Mouse (Mus musculus) central nervous system, embryonic 18 days (tissue): Measurements from ENCODE around the gene Hspb6. TPM values are rescaled to one million over a fixed set of nuclear protein-coding genes. Genes with fewer than 3 reads are reported as not detected.

Experiments
- polyA plus RNA-seq: library from polyadenylated mRNA; depleted of rRNA; stranded (reverse); fragments of >200 nt; gene quantifications from 2 replicates; pipeline ENCODE4 v1.2.3, GENCODE M21; 2012; rRNA removed

The Hspb6 gene
- 7.0 and 8.7 TPM in 2 replicates for polyA plus RNA-seq

GRCm38 (mm10) chr7:30552102-30553020 is at the start of gene Hspb6, which contains the start of gene Proser3:
Gene Hspb6 (plus strand): TSS chr7:30552178.
Gene Proser3 (minus strand): TSS chr7:30552299.

GRCm38 (mm10) chr7:30534633-30535577 is 17.1 kb upstream of the Hspb6 start, which contains the start of gene Arhgap33:
Gene Arhgap33 (minus strand): TSS chr7:30535060.

GRCm38 (mm10) chr7:30559443-30559954 is 7.5 kb downstream of the Hspb6 start, which contains the start of gene Lin37:
Gene Lin37 (minus strand): TSS chr7:30559838.

GRCm38 (mm10) chr7:30563117-30563905 is 11.3 kb downstream of the Hspb6 start, which contains the start of the genes U2af1l4, Gm49396 and Psenen:
Gene U2af1l4 (plus strand): TSS chr7:30563301.
Gene Gm49396 (plus strand): TSS chr7:30563344.
Gene Psenen (minus strand): TSS chr7:30563627.

GRCm38 (mm10) chr7:30564970-30565571 is 13.1 kb downstream of the Hspb6 start, which contains the start of gene Igflr1:
Gene Igflr1 (plus strand): TSS chr7:30565427.

GRCm38 (mm10) chr7:30588676-30589434 is 36.9 kb downstream of the Hspb6 start, which contains the start of gene Kmt2b:
Gene Kmt2b (minus strand): TSS chr7:30588726.

GRCm38 (mm10) chr7:30598786-30599185 is 46.8 kb downstream of the Hspb6 start, which contains the start of gene Zbtb32:
Gene Zbtb32 (minus strand): TSS chr7:30598909.

Other genes with a start within 250 kb of the Hspb6 start
- 121 TPM in 2 replicates for gene Alkbh6, start 243.5 kb upstream of the Hspb6 start, polyA plus RNA-seq
- gene Syne4, start 237.4 kb upstream of the Hspb6 start, polyA plus RNA-seq: 21.0 and 25.5 TPM in 2 replicates
- 0.36 and 0.45 TPM in 2 replicates for gene E130208F15Rik, start 230.4 kb upstream of the Hspb6 start, polyA plus RNA-seq
- 15.9 and 17.6 TPM in 2 replicates for gene Sdhaf1, start 228.3 kb upstream of the Hspb6 start, polyA plus RNA-seq
- 21.8 and 27.0 TPM in 2 replicates for gene Lrfn3, start 189.4 kb upstream of the Hspb6 start, polyA plus RNA-seq
- 20.3 and 25.9 TPM in 2 replicates for gene Tyrobp, start 138.4 kb upstream of the Hspb6 start, polyA plus RNA-seq
- gene Hcst, start 132.3 kb upstream of the Hspb6 start, polyA plus RNA-seq: 0.96 TPM in 1 of 2 replicates, not detected in the other
- 3.8 and 3.9 TPM in 2 replicates for gene Nfkbid, start 130.4 kb upstream of the Hspb6 start, polyA plus RNA-seq
- gene Aplp1, start 106.6 kb upstream of the Hspb6 start, polyA plus RNA-seq: 647 and 667 TPM in 2 replicates
- 0.17 and 0.40 TPM in 2 replicates for gene Kirrel2, start 94.5 kb upstream of the Hspb6 start, polyA plus RNA-seq
- 0.18 and 0.56 TPM in 2 replicates for gene Nphs1, start 93.9 kb upstream of the Hspb6 start, polyA plus RNA-seq
- gene Prodh2, start 58.6 kb upstream of the Hspb6 start, polyA plus RNA-seq: not detected in 2 replicates
- gene Arhgap33, start 17.1 kb upstream of the Hspb6 start, polyA plus RNA-seq: 165 and 210 TPM in 2 replicates
- gene Proser3, start 121 bp downstream of the Hspb6 start, polyA plus RNA-seq: 20.1 and 22.2 TPM in 2 replicates
- 47.1 and 50.2 TPM in 2 replicates for gene Lin37, start 7.7 kb downstream of the Hspb6 start, polyA plus RNA-seq
- gene U2af1l4, start 11.1 kb downstream of the Hspb6 start, polyA plus RNA-seq: 85.4 and 92.4 TPM in 2 replicates
- 4.8 and 6.0 TPM in 2 replicates for gene Gm49396, start 11.2 kb downstream of the Hspb6 start, polyA plus RNA-seq
- gene Psenen, start 11.4 kb downstream of the Hspb6 start, polyA plus RNA-seq: 131 and 143 TPM in 2 replicates
- 6.7 and 6.8 TPM in 2 replicates for gene Igflr1, start 13.2 kb downstream of the Hspb6 start, polyA plus RNA-seq
- gene Kmt2b, start 36.5 kb downstream of the Hspb6 start, polyA plus RNA-seq: 49.7 and 51.5 TPM in 2 replicates
- gene Zbtb32, start 46.7 kb downstream of the Hspb6 start, polyA plus RNA-seq: 0.24 and 0.32 TPM in 2 replicates
- gene Upk1a, start 60.7 kb downstream of the Hspb6 start, polyA plus RNA-seq: 1.9 TPM in 2 replicates
- gene Cox6b1, start 74.0 kb downstream of the Hspb6 start, polyA plus RNA-seq: 1,148 and 1,214 TPM in 2 replicates
- not detected in 2 replicates for gene Etv2, start 83.7 kb downstream of the Hspb6 start, polyA plus RNA-seq
- 73.9 and 80.1 TPM in 2 replicates for gene Rbm42, start 98.1 kb downstream of the Hspb6 start, polyA plus RNA-seq
- 22.4 and 23.9 TPM in 2 replicates for gene Haus5, start 112.8 kb downstream of the Hspb6 start, polyA plus RNA-seq
- not detected in 2 replicates for gene Pmis2, start 119.4 kb downstream of the Hspb6 start, polyA plus RNA-seq
- gene 2200002J24Rik, start 146.7 kb downstream of the Hspb6 start, polyA plus RNA-seq: not detected in 2 replicates
- 2.9 and 3.7 TPM in 2 replicates for gene Atp4a, start 160.0 kb downstream of the Hspb6 start, polyA plus RNA-seq
- 226 TPM in 2 replicates for gene Tmem147, start 177.4 kb downstream of the Hspb6 start, polyA plus RNA-seq
- gene Gapdhs, start 191.5 kb downstream of the Hspb6 start, polyA plus RNA-seq: 0.13 and 0.17 TPM in 2 replicates
- gene Sbsn, start 199.3 kb downstream of the Hspb6 start, polyA plus RNA-seq: 4.8 and 16.7 TPM in 2 replicates
- 4.2 and 71.6 TPM in 2 replicates for gene Dmkn, start 211.6 kb downstream of the Hspb6 start, polyA plus RNA-seq
- gene Krtdap, start 235.7 kb downstream of the Hspb6 start, polyA plus RNA-seq: 0.41 and 2.3 TPM in 2 replicates